Mouse (Mus musculus): ENCODE data around the gene Sav1.
A peak's percentile ranks its signal among the peaks of the same experiment; 100 is the strongest.

Gene Sav1

DNA sequence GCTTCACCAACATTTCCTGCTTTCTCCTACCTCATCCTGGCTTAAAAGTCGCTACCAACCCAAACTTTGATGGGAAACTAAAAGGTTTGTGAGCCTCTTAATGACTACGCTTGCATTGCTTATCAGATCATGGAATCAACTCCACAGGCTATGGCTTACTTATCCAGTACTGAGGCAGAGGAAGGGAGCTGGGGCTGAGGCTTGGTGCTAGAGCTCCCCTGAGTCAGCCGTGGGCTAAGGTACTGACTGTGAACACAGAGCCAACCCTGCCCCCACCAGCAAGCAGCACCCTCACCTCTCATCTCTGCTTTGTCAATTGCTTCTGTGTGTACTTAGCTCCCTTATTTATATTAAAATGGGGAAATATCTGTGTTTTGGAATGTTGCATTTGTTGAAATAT lies 39.3 kb downstream of the Sav1 start:
- DNase-seq = peak; percentile 52

- DNase-seq = peak; percentile 64
These were observed 40.9 kb downstream of the Sav1 start for GRCm38 (mm10) chr12:69945861-69946260.

DNA sequence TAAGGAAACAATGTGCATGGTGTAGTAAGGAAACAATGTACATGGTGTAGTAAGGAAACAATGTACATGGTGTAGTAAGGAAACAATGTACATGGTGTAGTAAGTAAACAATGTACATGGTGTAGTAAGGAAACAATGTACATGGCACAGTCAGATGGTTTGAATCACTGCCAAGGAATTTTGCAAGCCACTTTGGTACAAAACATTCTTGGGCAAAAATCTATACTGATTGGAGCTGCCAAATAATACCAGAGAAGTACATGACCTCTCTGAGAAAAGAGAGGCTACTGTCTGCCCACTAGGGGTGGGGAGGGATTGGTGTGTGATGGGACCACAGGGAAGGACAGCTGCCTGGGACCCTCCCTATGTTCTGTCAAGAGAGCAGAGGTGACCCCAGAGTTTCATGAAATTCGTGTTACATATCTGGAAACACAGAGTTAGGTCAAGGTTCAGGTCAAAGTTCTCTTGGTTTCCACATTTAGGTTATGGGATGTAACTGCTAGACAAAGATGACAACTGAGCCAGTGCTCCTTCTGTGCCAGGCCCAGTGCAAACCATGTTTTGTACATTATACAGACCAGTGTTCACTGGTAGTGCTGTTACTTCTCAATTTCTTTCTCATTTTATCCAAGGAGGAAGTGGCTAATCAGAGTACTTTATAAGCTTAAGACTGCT lies 45.0 kb downstream of the Sav1 start:
- peak; percentile 78 for DNase-seq

GRCm38 (mm10) chr12:69939291-69939690 lies 47.5 kb downstream of the Sav1 start:
- no peak for DNase-seq

GRCm38 (mm10) chr12:69937731-69938130 lies 49.1 kb downstream of the Sav1 start:
- DNase-seq = no peak

DNA sequence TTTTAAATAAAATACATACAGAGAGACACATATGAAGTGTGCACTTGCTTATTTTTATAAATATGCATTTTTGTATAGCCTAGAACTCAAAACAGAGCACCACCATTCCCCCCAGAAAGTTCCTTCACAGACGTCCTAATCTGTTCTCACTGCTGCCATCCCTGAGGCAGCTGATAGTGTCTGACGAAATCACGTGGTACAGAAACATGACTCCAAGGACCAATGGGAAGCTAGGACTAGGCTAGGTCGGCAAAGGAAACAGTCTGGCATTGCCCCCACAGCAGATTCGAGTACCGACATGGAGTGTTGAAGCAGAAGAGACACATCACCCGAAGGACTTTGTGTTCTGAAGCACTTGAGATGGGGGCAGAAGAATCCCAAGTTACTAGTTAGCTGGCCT lies 60.1 kb downstream of the Sav1 start:
- peak; percentile 87 for DNase-seq

DNA sequence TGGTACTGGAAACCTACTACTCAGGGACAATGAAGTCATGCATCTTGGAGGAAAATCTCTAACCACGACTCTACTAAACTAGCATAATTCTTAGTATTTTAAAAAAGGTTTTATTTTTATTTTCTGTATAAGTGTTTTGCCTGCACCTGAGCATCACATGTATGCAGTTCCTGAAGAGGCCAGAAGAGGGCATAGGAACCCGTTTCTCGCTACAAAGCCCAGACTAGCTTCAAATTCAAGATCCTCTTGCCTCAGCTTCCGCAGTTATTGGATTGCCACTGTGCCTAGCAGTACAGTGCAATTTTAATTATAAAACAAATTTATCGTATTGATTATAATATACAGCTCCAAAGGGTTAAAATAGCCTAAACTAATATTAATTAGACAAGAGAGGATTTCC lies 62.8 kb downstream of the Sav1 start:
- peak; percentile 49 for DNase-seq

- peak; percentile 30 for DNase-seq
These were observed 63.2 kb downstream of the Sav1 start for GRCm38 (mm10) chr12:69923603-69924002.

DNA sequence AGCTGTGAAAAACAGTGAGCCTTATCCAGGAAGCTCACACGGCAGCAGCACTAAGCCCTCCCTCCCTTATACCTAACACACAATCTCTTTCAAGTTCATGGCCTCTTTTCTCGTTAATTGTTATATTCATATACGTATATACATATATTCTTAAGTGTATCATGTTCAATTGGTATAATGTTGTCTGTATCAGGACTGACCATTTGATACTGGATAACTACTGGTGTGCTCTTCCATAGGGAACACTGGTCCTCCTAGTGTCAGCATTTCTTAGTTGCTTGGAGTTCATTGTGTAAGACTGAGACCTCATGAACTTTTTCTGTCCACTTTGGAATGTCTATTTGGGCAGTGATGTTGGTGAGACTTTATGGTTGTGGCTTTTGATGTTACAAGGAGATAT lies 63.7 kb downstream of the Sav1 start:
- DNase-seq = no peak

DNA sequence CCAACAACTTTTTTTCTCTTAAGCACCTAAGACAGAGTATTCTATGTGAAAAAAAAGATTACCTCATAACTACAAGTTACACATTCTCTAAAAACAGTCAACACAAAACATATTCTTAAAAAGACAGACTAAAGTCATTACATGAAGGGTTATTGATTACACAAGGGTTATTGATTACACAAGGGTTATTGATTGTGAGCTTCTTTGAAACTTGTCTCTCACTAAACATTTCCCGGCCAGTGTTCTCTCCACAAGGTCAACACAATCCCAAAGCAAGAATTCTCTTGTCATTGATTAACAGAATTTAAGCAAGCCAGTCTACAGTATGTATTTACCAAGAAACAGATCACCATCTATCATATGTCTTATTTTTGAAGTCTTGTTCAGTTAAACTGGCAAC lies 64.7 kb downstream of the Sav1 start:
- DNase-seq = no peak

- peak; percentile 23 for DNase-seq
These were observed 68.9 kb downstream of the Sav1 start for GRCm38 (mm10) chr12:69917870-69918269.

Data from heart, adult 11 months (tissue).